In the genomic region with DNA sequence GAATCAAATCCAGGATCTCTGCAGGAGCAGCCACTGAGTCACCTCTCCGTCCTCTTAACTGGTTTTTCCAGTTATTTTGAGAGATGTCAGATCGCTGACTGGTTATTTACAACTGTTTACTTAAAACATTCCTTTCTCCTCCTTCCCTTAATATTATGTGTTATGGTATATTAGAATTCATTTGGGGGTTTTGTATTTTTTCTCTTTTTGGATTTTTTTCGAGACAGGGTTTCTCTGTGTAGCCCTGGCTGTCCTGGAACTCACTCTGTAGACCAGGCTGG, we compare ENCODE assay signal across 20 mouse cellular contexts. TPM values are rescaled to one million over a fixed set of nuclear protein-coding genes. Genes with fewer than 3 reads are reported as not detected.
DNase-seq lines count a peak whose midpoint lies in the region; ATAC-seq and TF ChIP-seq lines count a peak whose summit lies in the region.
"Had no signal": no experiment of that assay in that cellular context is flagged by ENCODE, and none has a peak within 500 bp of the region (broad histone marks: within the 10 kb centered on the region; RNA-seq: fewer than 3 reads in every experiment).

No protein-coding gene starts in this region.

- ATAC-seq in intestine, embryonic 15.5 days: no peak
- no peak for ATAC-seq in intestine, postnatal 0 days
- no peak for ATAC-seq in lung, postnatal 0 days
- ATAC-seq: forebrain, embryonic 16.5 days; hindbrain, embryonic 16.5 days had no signal

- 0 out of 2 replicates have a peak, but pooled peaks cover 5% of the 10 kb centered on the region for H3K4me1 ChIP-seq in intestine, embryonic 15.5 days (replicated peaks)
- H3K4me1 ChIP-seq in intestine, postnatal 0 days (replicated peaks; ENCODE audit: control insufficient read depth, insufficient read depth, low read length): 0 out of 2 replicates have a peak, but pooled peaks cover 7% of the 10 kb centered on the region
- H3K4me1 ChIP-seq in lung, postnatal 0 days (ENCODE audit: insufficient read depth, low read depth, low read length): peaks cover 10% of the 10 kb centered on the region; the same call in 1 of the 2 replicates

- TF ChIP-seq EP300 in lung, postnatal 0 days (IDR thresholded peaks at IDR 0.05): peak; percentile 67

- 0 out of 2 replicates have a peak overlapping the region, but pooled peaks have one; percentile 27 for H3K27ac ChIP-seq in intestine, embryonic 15.5 days
- H3K27ac ChIP-seq in intestine, postnatal 0 days (ENCODE audit: low read depth, low read length): no peak overlapping the region
- H3K27ac ChIP-seq in lung, postnatal 0 days (ENCODE audit: low read length): peak overlapping the region; percentile 1; the same call in 1 of the 2 replicates
- H3K27ac ChIP-seq: embryonic facial prominence, embryonic 12.5 days; forebrain, embryonic 12.5 days; heart, embryonic 13.5 days had no signal

- no peak overlapping the region for H3K4me2 ChIP-seq in intestine, embryonic 15.5 days (replicated peaks)
- no peak overlapping the region for H3K4me2 ChIP-seq in intestine, postnatal 0 days (replicated peaks; ENCODE audit: low read depth)
- H3K4me2 ChIP-seq in lung, postnatal 0 days (replicated peaks; ENCODE audit: low read depth, low read length): no peak overlapping the region
- H3K4me2 ChIP-seq: embryonic facial prominence, embryonic 12.5 days; forebrain, embryonic 12.5 days; heart, embryonic 13.5 days had no signal

- no peak overlapping the region for H3K9ac ChIP-seq in intestine, embryonic 15.5 days
- no peak overlapping the region for H3K9ac ChIP-seq in intestine, postnatal 0 days (ENCODE audit: low read depth, low read length)
- H3K9ac ChIP-seq in lung, postnatal 0 days (replicated peaks; ENCODE audit: low read depth): no peak overlapping the region
- H3K9ac ChIP-seq: embryonic facial prominence, embryonic 12.5 days; forebrain, embryonic 12.5 days; heart, embryonic 13.5 days had no signal

- peak; percentile 52 for DNase-seq in lung, postnatal 0 days (ENCODE audit: low spot score)
- no peak for DNase-seq in lung, postnatal 36 days
- DNase-seq in 3134 (ENCODE audit: extremely low read depth, insufficient read length, low spot score) (peak; percentile 30), NIH3T3 (ENCODE audit: low read depth) (peak; percentile 48)
- DNase-seq in left cerebral cortex, adult 8-10 months (ENCODE audit: low spot score in 2 of 2): no peak
- no peak for DNase-seq in cerebellum, adult 11 months
- DNase-seq: adrenal gland, postnatal 10 days; cerebellum, adult 11-12 months; cerebellum, adult 9-10 months; cerebellum, postnatal 25 days; gastrocnemius, postnatal 14 days; heart, postnatal 36 days had no signal

- H3K4me3 ChIP-seq in intestine, embryonic 15.5 days (replicated peaks): no peak overlapping the region
- H3K4me3 ChIP-seq in intestine, postnatal 0 days (ENCODE audit: low read depth, low read length): no peak overlapping the region
- no peak overlapping the region for H3K4me3 ChIP-seq in lung, postnatal 0 days (ENCODE audit: low read depth, low read length)
- H3K4me3 ChIP-seq: embryonic facial prominence, embryonic 12.5 days; forebrain, embryonic 12.5 days; heart, embryonic 13.5 days had no signal

- no peaks in the 10 kb centered on the region for H3K27me3 ChIP-seq in intestine, embryonic 15.5 days (replicated peaks)
- no peaks in the 10 kb centered on the region for H3K27me3 ChIP-seq in intestine, postnatal 0 days (replicated peaks; ENCODE audit: control insufficient read depth, insufficient read depth, low read length)
- no peaks in the 10 kb centered on the region for H3K27me3 ChIP-seq in lung, postnatal 0 days (replicated peaks; ENCODE audit: insufficient read depth, low read length)
- H3K27me3 ChIP-seq: embryonic facial prominence, embryonic 12.5 days; forebrain, embryonic 12.5 days; heart, embryonic 13.5 days had no signal

- no peaks in the 10 kb centered on the region for H3K36me3 ChIP-seq in intestine, embryonic 15.5 days
- peaks cover 2% of the 10 kb centered on the region; the same call in 1 of the 2 replicates for H3K36me3 ChIP-seq in intestine, postnatal 0 days (ENCODE audit: control insufficient read depth, insufficient read depth)
- H3K36me3 ChIP-seq in lung, postnatal 0 days (ENCODE audit: insufficient read depth, low read length): no peaks in the 10 kb centered on the region
- H3K36me3 ChIP-seq: forebrain, embryonic 12.5 days had no signal

- TF ChIP-seq CTCF in intestine, postnatal 0 days (IDR thresholded peaks at IDR 0.05; ENCODE audit: low read depth): no peak
- TF ChIP-seq CTCF in lung, postnatal 0 days (IDR thresholded peaks at IDR 0.05): no peak

- WGBS in intestine, embryonic 15.5 days: 41% methylated on average over 3 of the region's 3 CpGs
- WGBS in intestine, postnatal 0 days: 27% methylated on average over 3 of the region's 3 CpGs
- 21% methylated on average over 3 of the region's 3 CpGs for WGBS in lung, postnatal 0 days

- H3K9me3 ChIP-seq in intestine, embryonic 15.5 days: no peaks in the 10 kb centered on the region
- H3K9me3 ChIP-seq in intestine, postnatal 0 days (ENCODE audit: control insufficient read depth): no peaks in the 10 kb centered on the region
- H3K9me3 ChIP-seq in lung, postnatal 0 days (ENCODE audit: low read length): no peaks in the 10 kb centered on the region
- H3K9me3 ChIP-seq: embryonic facial prominence, embryonic 12.5 days; forebrain, embryonic 12.5 days; G1E; heart, embryonic 13.5 days had no signal

RNA-seq across cellular contexts. Expression of a gene that starts 10.9 kb away (rescaled TPM):
- polyA plus RNA-seq in intestine, embryonic 15.5 days (2015; fragmentation: Nextera tagmentation; extraction: Ambion mirVana): 22.3 and 26.8 TPM in 2 replicates
- 21.1 and 21.9 TPM in 2 replicates for polyA plus RNA-seq in intestine, postnatal 0 days (2015; fragmentation: Nextera tagmentation; extraction: Ambion mirVana)
- 48.4 and 50.5 TPM in 2 replicates for polyA plus RNA-seq in lung, postnatal 0 days (2015; fragmentation: Nextera tagmentation; extraction: Ambion mirVana)
- 10 to 100 TPM; 50.7 to 60.7 (median 53.0) TPM for total RNA-seq in left cerebral cortex, adult 8-10 months (2022)

RNA-seq across cellular contexts. Expression of a gene that starts 34.4 kb away (rescaled TPM):
- polyA plus RNA-seq in intestine, embryonic 15.5 days (2015; fragmentation: Nextera tagmentation; extraction: Ambion mirVana): 38.9 and 40.2 TPM in 2 replicates
- polyA plus RNA-seq in intestine, postnatal 0 days (2015; fragmentation: Nextera tagmentation; extraction: Ambion mirVana): 45.7 and 47.0 TPM in 2 replicates
- polyA plus RNA-seq in lung, postnatal 0 days (2015; fragmentation: Nextera tagmentation; extraction: Ambion mirVana): 41.0 and 46.4 TPM in 2 replicates
- 10 to 100 TPM; 45.9 to 56.3 (median 50.4) TPM for total RNA-seq in left cerebral cortex, adult 8-10 months (2022)

RNA-seq across cellular contexts. Expression of a gene that starts 37.8 kb away (rescaled TPM):
- polyA plus RNA-seq in intestine, embryonic 15.5 days (2015; fragmentation: Nextera tagmentation; extraction: Ambion mirVana): 3.8 and 3.9 TPM in 2 replicates
- 2.4 and 2.9 TPM in 2 replicates for polyA plus RNA-seq in intestine, postnatal 0 days (2015; fragmentation: Nextera tagmentation; extraction: Ambion mirVana)
- 5.1 and 5.5 TPM in 2 replicates for polyA plus RNA-seq in lung, postnatal 0 days (2015; fragmentation: Nextera tagmentation; extraction: Ambion mirVana)
- total RNA-seq in left cerebral cortex, adult 8-10 months (2022): 10 to 100 TPM; 10.6 to 15.2 (median 13.0) TPM

Comparison
In these comparisons a context has a peak if more than half of its experiments do, and no peak if none do; other contexts are left out.
1. DNase-seq: peak in lung, postnatal 0 days (single experiment), 3134 (single experiment) and NIH3T3 (single experiment); none in lung, postnatal 36 days (single experiment), left cerebral cortex, adult 8-10 months (0 of 2) and cerebellum, adult 11 months (single experiment).